8 mouse cellular contexts compared by ENCODE assay signal in the genomic region with DNA sequence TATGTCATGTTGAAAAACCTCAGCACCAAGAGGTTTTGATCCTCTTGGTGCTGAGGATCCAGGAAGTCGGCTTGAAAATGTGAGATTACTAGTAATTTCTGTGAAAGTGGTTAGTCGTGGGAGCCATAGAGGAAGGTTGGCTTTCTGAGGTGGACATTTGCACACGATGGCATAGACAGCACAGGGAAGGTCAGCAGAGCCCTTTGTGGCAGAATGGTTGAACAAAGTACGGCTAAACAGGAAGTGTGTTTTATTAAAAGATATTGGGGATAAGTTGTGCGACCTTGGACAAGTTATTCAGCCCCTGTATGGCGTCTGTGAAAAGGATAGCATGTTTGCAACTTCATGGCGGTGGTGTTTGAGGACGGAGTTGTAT. TPM values are rescaled to one million over a fixed set of nuclear protein-coding genes. Genes with fewer than 3 reads are reported as not detected.
DNase-seq lines count a peak whose midpoint lies in the region; ATAC-seq and TF ChIP-seq lines count a peak whose summit lies in the region.

No protein-coding gene starts in this region.

- 0 out of 2 replicates have a peak, but pooled peaks have one; percentile 1 for TF ChIP-seq EP300 in CH12.LX (IDR thresholded peaks at IDR 0.05; ENCODE audit: low read length)

- H3K4me2 ChIP-seq in CH12.LX (ENCODE audit: insufficient read depth, low read depth, poor library complexity, severe bottlenecking): peak overlapping the region; percentile 99
- peak overlapping the region; percentile 68 for H3K4me2 ChIP-seq in forebrain, embryonic 14.5 days (ENCODE audit: low read length)
- peak overlapping the region; percentile 79 for H3K4me2 ChIP-seq in liver, embryonic 15.5 days

- no peak for DNase-seq in gastrocnemius, adult 2 months
- no peak for DNase-seq in gastrocnemius, postnatal 14 days
- no peak for DNase-seq in CH12.LX (ENCODE audit: extremely low read depth)
- no peak for DNase-seq in forebrain, embryonic 14.5 days (ENCODE audit: low spot score)
- DNase-seq in ovary, postnatal 10 days (ENCODE audit: low spot score): no peak
- DNase-seq in adrenal gland, adult 8-10 months: no peak
- DNase-seq in right cerebral cortex, postnatal 10 days (ENCODE audit: low spot score in 2 of 2): no peak

- in situ Hi-C loops in CH12.LX (cut with MboI; ENCODE audit: low pct_ligation_motif_present, low pct_unique_long_range_greater_than_20kb, low sequenced_read_pairs): no loop called here

- intact Hi-C loops in gastrocnemius, adult 2 months (cut with DNase I): loop anchor here (2.0 kb wide), 1 partner anchor 31 kb away; a partner anchor contains a TSS
- intact Hi-C loops in gastrocnemius, postnatal 14 days (cut with DNase I; ENCODE audit: low total_unique reads): no loop called here

- 38% methylated on average over 8 of the region's 8 CpGs for whole genome bisulfite sequencing in forebrain, embryonic 14.5 days
- whole genome bisulfite sequencing in liver, embryonic 15.5 days (ENCODE audit: insufficient replicate concordance): 10% methylated on average over 8 of the region's 8 CpGs

- H3K4me1 ChIP-seq in CH12.LX (ENCODE audit: control insufficient read depth in 1 of 2, insufficient read depth in 2 of 2): peaks cover 3 to 20% of the 10 kb centered on the region in 2 experiments; a peak in 3 of 4 replicates
- H3K4me1 ChIP-seq in forebrain, embryonic 14.5 days (ENCODE audit: control insufficient read depth, insufficient read depth, low read length): peaks cover 9% of the 10 kb centered on the region
- H3K4me1 ChIP-seq in liver, embryonic 15.5 days (replicated peaks): peaks cover 33% of the 10 kb centered on the region

- peaks cover 2 to 24% of the 10 kb centered on the region in 2 experiments for H3K36me3 ChIP-seq in CH12.LX (replicated peaks in 1 of 2; ENCODE audit: control insufficient read depth in 1 of 2, insufficient read depth in 1 of 2, low read length in 1 of 2)
- no peaks in the 10 kb centered on the region for H3K36me3 ChIP-seq in forebrain, embryonic 14.5 days (ENCODE audit: control insufficient read depth, insufficient read depth, low read length)
- peaks cover 4% of the 10 kb centered on the region; the same call in 1 of the 2 replicates for H3K36me3 ChIP-seq in liver, embryonic 15.5 days (replicated peaks)

- TF ChIP-seq RAD21 in CH12.LX (IDR thresholded peaks at IDR 0.05; ENCODE audit: low read depth, low read length): no peak

- H3K79me2 ChIP-seq in CH12.LX (replicated peaks; ENCODE audit: control insufficient read depth, extremely low read depth, insufficient read depth, poor library complexity, severe bottlenecking): peaks cover 17% of the 10 kb centered on the region

- no peaks in the 10 kb centered on the region for H3K27me3 ChIP-seq in CH12.LX (replicated peaks)
- no peaks in the 10 kb centered on the region for H3K27me3 ChIP-seq in forebrain, embryonic 14.5 days (replicated peaks; ENCODE audit: control insufficient read depth, insufficient read depth, low read length)
- no peaks in the 10 kb centered on the region for H3K27me3 ChIP-seq in liver, embryonic 15.5 days

- 0 out of 2 replicates have a peak, but pooled peaks have one; percentile 5 for ATAC-seq in forebrain, embryonic 14.5 days
- peak; percentile 23 for ATAC-seq in liver, embryonic 15.5 days (ENCODE audit: insufficient read depth)

- dilution Hi-C loops in CH12.LX (cut with MboI; ENCODE audit: extremely low pct_ligation_motif_present, extremely low pct_unique_long_range_greater_than_20kb, low sequenced_read_pairs): no loop called here

- H3K9ac ChIP-seq in CH12.LX (ENCODE audit: insufficient read depth, low read depth): peak overlapping the region; percentile 91
- peak overlapping the region; percentile 55 for H3K9ac ChIP-seq in forebrain, embryonic 14.5 days (ENCODE audit: low read length)
- peak overlapping the region; percentile 77 for H3K9ac ChIP-seq in liver, embryonic 15.5 days

- TF ChIP-seq POLR2A in CH12.LX (IDR thresholded peaks at IDR 0.05; ENCODE audit: low read depth, low read length): no peak

- TF ChIP-seq CTCF in gastrocnemius, adult 2 months (IDR thresholded peaks at IDR 0.05): no peak
- TF ChIP-seq CTCF in CH12.LX (conservative IDR thresholded peaks at IDR 0.05 in 1 of 2, IDR thresholded peaks at IDR 0.05 in 1 of 2; ENCODE audit: low read depth in 2 of 2, low read length in 2 of 2): no peak

- peaks cover 7% of the 10 kb centered on the region for H3K9me3 ChIP-seq in CH12.LX (replicated peaks; ENCODE audit: low read length)
- H3K9me3 ChIP-seq in forebrain, embryonic 14.5 days (replicated peaks; ENCODE audit: control insufficient read depth, low read length): no peaks in the 10 kb centered on the region
- H3K9me3 ChIP-seq in liver, embryonic 15.5 days (replicated peaks): no peaks in the 10 kb centered on the region

- H3K4me3 ChIP-seq in gastrocnemius, adult 2 months: peak overlapping the region; percentile 91
- H3K4me3 ChIP-seq in CH12.LX (replicated peaks in 1 of 3; ENCODE audit: low read depth in 2 of 3, low read length in 2 of 3, poor library complexity in 1 of 3): peak overlapping the region; percentile 79 to 85 (median 82)
- peak overlapping the region; percentile 45 for H3K4me3 ChIP-seq in forebrain, embryonic 14.5 days (ENCODE audit: low read depth, low read length)
- peak overlapping the region; percentile 72 for H3K4me3 ChIP-seq in liver, embryonic 15.5 days (replicated peaks)

- H3K27ac ChIP-seq in gastrocnemius, adult 2 months: peak overlapping the region; percentile 93
- no peak overlapping the region for H3K27ac ChIP-seq in CH12.LX (ENCODE audit: insufficient read depth, low read depth)
- H3K27ac ChIP-seq in forebrain, embryonic 14.5 days (ENCODE audit: low read depth, low read length): no peak overlapping the region
- peak overlapping the region; percentile 80 for H3K27ac ChIP-seq in liver, embryonic 15.5 days (replicated peaks)

TF ChIP-seq in CH12.LX, 34 proteins besides CTCF, POLR2A, EP300 and RAD21:
- TF ChIP-seq CHD2 (IDR thresholded peaks at IDR 0.05; ENCODE audit: low read length): no peak
- no peak for TF ChIP-seq E2F4 (IDR thresholded peaks at IDR 0.05; ENCODE audit: insufficient replicate concordance, low read depth, low read length)
- no peak for TF ChIP-seq JUN (IDR thresholded peaks at IDR 0.05; ENCODE audit: insufficient read depth, low read depth, low read length)
- TF ChIP-seq KAT2A (IDR thresholded peaks at IDR 0.05; ENCODE audit: insufficient replicate concordance, low read length): no peak
- TF ChIP-seq CHD1 (IDR thresholded peaks at IDR 0.05; ENCODE audit: low read depth, low read length): 0 out of 2 replicates have a peak, but pooled peaks have one; percentile 41
- TF ChIP-seq USF2 (conservative IDR thresholded peaks at IDR 0.05; ENCODE audit: low read depth, low read length): no peak
- TF ChIP-seq MXI1 (IDR thresholded peaks at IDR 0.05; ENCODE audit: low read depth, low read length): no peak
- TF ChIP-seq ELF1 (IDR thresholded peaks at IDR 0.05; ENCODE audit: low read depth, low read length): no peak

RNA-seq across cellular contexts. Expression of a gene that starts 0.5 kb away (rescaled TPM):
- 10 to 100 TPM; 56.3 to 98.8 TPM for total RNA-seq in gastrocnemius, adult 2 months (2021)
- 10 to 100 TPM; 64.0 to 68.9 TPM for total RNA-seq in gastrocnemius, postnatal 14 days (2021)
- total RNA-seq in CH12.LX (2012; rRNA removed): 47.1 and 47.8 TPM in 2 replicates
- 46.0 and 46.6 TPM in 2 replicates for total RNA-seq in CH12.LX (2014; rRNA removed)
- polyA plus RNA-seq in CH12.LX (2012; ENCODE audit: insufficient read length, low read depth): 47.1 and 51.3 TPM in 2 replicates
- polyA plus RNA-seq in forebrain, embryonic 14.5 days (2014; fragmentation: Nextera tagmentation; extraction: Ambion mirVana): 13.0 and 14.2 TPM in 2 replicates
- polyA plus RNA-seq in liver, embryonic 15.5 days (2015; fragmentation: Nextera tagmentation; extraction: Ambion mirVana): 22.4 and 23.7 TPM in 2 replicates
- total RNA-seq in adrenal gland, adult 8-10 months (2022): 10 to 100 TPM; 58.2 to 83.0 (median 73.1) TPM

RNA-seq across cellular contexts. Expression of a gene that starts 31.1 kb away (rescaled TPM):
- total RNA-seq in gastrocnemius, adult 2 months (2021): 10 to 100 TPM; 21.2 to 24.9 TPM
- total RNA-seq in gastrocnemius, postnatal 14 days (2021): 10 to 100 TPM; 15.3 to 17.4 TPM
- total RNA-seq in CH12.LX (2012; rRNA removed) (33.5 and 42.8 TPM in 2 replicates), CH12.LX (2014; rRNA removed) (53.7 and 57.4 TPM in 2 replicates)
- polyA plus RNA-seq in CH12.LX (2012; ENCODE audit: insufficient read length, low read depth): 42.4 and 42.9 TPM in 2 replicates
- 89.6 and 104 TPM in 2 replicates for polyA plus RNA-seq in forebrain, embryonic 14.5 days (2014; fragmentation: Nextera tagmentation; extraction: Ambion mirVana)
- 35.4 and 38.4 TPM in 2 replicates for polyA plus RNA-seq in liver, embryonic 15.5 days (2015; fragmentation: Nextera tagmentation; extraction: Ambion mirVana)
- total RNA-seq in adrenal gland, adult 8-10 months (2022): 10 to 100 TPM; 30.6 to 50.0 (median 36.0) TPM

Comparison
In these comparisons a context has a peak if more than half of its experiments do, and no peak if none do; other contexts are left out.
1. H3K27ac ChIP-seq: peak in gastrocnemius, adult 2 months (single experiment) and liver, embryonic 15.5 days (single experiment); none in CH12.LX (single experiment) and forebrain, embryonic 14.5 days (single experiment).
2. Peak in every context shown above with its lines, with median percentiles within 50 percentile points of each other: H3K4me3 ChIP-seq, H3K4me2 ChIP-seq and H3K9ac ChIP-seq.